Mouse (Mus musculus): ENCODE results near the gene Mapk9. TPM values are rescaled to one million over a fixed set of nuclear protein-coding genes. Genes with fewer than 3 reads are reported as not detected.

Mapk9 gene
- polyA plus RNA-seq, 1 experiment from 2014 or later = 32.1 TPM

DNA sequence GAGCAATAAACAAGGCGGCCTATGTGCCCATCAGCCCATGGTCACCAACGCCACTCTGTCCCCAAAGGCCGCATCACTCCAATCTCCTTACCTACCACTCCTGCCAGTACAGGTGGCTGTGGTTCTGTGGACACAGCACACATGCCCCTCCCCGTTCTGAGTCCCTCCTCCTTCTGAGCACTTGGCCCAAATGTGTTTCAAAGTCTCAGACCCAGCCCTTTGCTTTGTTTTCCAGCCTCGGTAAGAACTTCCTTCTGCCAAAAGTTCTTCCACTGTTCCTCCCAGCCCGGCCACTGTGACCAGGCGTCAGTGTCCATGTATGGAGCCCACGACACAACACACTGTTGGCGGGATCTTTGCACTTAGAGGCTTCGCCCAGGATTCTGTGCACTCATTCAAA is 2.2 kb upstream of the Mapk9 start:
- H3K27ac ChIP-seq = no peak overlapping the region
- no peaks in the 10 kb centered on the region for H3K27me3 ChIP-seq (replicated peaks)
- H3K4me3 ChIP-seq (replicated peaks) = no peak overlapping the region
- H3K9ac ChIP-seq = no peak overlapping the region
- peaks cover 13% of the 10 kb centered on the region for H3K4me1 ChIP-seq (replicated peaks)
- 88% methylated on average over 10 of the region's 10 CpGs for WGBS
- H3K9me3 ChIP-seq = no peaks in the 10 kb centered on the region
- H3K4me2 ChIP-seq (replicated peaks) = no peak overlapping the region
- no peaks in the 10 kb centered on the region for H3K36me3 ChIP-seq
- ATAC-seq = no peak

GRCm38 (mm10) chr11:49844969-49845368 is 1.6 kb upstream of the Mapk9 start:
- WGBS = 42% methylated on average over 3 of the region's 3 CpGs

DNA sequence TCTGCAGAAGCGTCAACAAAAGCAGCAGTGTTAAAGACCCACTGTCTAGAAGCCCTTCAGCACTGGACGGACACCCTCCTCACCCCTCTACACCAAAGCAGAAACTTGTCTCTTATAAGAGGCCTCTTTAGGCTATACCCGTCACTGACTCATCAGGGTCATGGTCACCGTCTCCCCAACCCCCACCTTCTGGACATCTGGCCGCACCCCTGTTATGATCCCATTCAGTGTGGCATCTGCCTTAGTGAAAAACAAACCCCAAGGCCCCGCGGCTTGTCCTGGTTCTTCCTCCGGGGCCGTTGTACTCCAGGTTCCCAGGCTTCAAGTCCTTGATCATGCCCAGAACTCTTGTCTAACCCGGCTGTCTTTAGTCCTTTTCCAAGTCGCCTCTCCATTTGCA is 593 bp upstream of the Mapk9 start:
- peaks cover 13% of the 10 kb centered on the region for H3K4me1 ChIP-seq (replicated peaks)
- peak overlapping the region; percentile 83 for H3K4me2 ChIP-seq (replicated peaks)
- no peaks in the 10 kb centered on the region for H3K9me3 ChIP-seq
- H3K4me3 ChIP-seq (replicated peaks) = peak overlapping the region; percentile 86
- peak; percentile 1; the same call in 1 of the 2 replicates for ATAC-seq
- no peaks in the 10 kb centered on the region for H3K27me3 ChIP-seq (replicated peaks)
- H3K27ac ChIP-seq = peak overlapping the region; percentile 66; the same call in 1 of the 2 replicates
- no peaks in the 10 kb centered on the region for H3K36me3 ChIP-seq
- peak overlapping the region; percentile 71 for H3K9ac ChIP-seq
- 32% methylated on average over 11 of the region's 11 CpGs for WGBS

More at GRCm38 (mm10) chr11:49844969-49845368, 1.6 kb upstream of the Mapk9 start:
- no peak overlapping the region for H3K4me2 ChIP-seq (replicated peaks)
- no peak overlapping the region for H3K4me3 ChIP-seq (replicated peaks)
- no peaks in the 10 kb centered on the region for H3K27me3 ChIP-seq (replicated peaks)
- ATAC-seq = no peak
- H3K4me1 ChIP-seq (replicated peaks) = peaks cover 13% of the 10 kb centered on the region
- no peak overlapping the region for H3K9ac ChIP-seq
- H3K36me3 ChIP-seq = no peaks in the 10 kb centered on the region
- no peak overlapping the region for H3K27ac ChIP-seq
- no peaks in the 10 kb centered on the region for H3K9me3 ChIP-seq

DNA sequence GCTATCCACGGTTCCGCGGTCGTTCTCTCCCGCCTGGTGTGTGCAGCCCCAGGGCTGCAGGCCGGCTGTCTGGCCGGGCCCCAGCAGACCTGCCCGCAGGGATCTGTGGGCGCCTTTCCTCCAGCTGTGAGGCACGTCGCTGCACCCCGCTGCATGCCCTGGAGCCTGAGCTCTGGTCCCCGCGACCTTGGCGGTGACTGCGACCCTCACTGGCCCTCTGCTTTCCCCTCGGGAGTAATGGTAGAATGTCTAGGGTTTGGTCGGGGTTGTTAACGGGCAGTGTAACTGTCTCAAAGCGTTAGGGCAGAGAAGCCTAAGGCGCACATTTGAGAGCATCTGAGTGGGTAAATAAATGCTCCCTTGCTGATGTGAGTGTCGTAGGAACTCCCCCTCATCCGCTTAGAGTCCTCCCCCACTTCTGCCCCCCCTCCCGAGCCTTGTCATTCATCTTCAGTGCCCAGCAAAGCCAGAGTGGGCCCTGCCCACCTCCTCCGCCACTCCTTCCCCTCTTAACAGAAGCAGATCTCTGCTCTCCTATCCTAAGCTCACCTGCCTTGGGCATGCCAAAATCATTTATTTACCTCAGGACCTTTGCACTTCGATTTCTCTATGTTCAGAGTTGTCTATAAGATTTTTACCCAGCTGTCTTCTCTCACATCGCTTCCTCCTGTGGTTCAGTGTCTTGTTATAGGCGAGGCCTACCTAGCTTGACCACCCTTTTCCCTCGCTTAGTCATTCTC is 690 bp downstream of the Mapk9 start:
- 7% methylated on average over 29 of the region's 29 CpGs for WGBS
- H3K9me3 ChIP-seq = no peaks in the 10 kb centered on the region
- peak overlapping the region; percentile 81 for H3K27ac ChIP-seq
- H3K4me1 ChIP-seq (replicated peaks) = peaks cover 13% of the 10 kb centered on the region
- peak overlapping the region; percentile 86 for H3K4me3 ChIP-seq (replicated peaks)
- H3K36me3 ChIP-seq = no peaks in the 10 kb centered on the region
- no peaks in the 10 kb centered on the region for H3K27me3 ChIP-seq (replicated peaks)
- peak overlapping the region; percentile 96 for H3K9ac ChIP-seq
- H3K4me2 ChIP-seq (replicated peaks) = peak overlapping the region; percentile 83
- no peak; the same call in 1 of the 2 replicates for ATAC-seq

GRCm38 (mm10) chr11:49847811-49848078 is 1.2 kb downstream of the Mapk9 start:
- peak overlapping the region; percentile 96; the same call in 1 of the 2 replicates for H3K9ac ChIP-seq
- 66% methylated on average over 2 of the region's 2 CpGs for WGBS
- ATAC-seq = no peak

GRCm38 (mm10) chr11:49848080-49848815 is 1.7 kb downstream of the Mapk9 start:
- peaks cover 13% of the 10 kb centered on the region for H3K4me1 ChIP-seq (replicated peaks)
- WGBS = 69% methylated on average over 4 of the region's 4 CpGs
- H3K27me3 ChIP-seq (replicated peaks) = no peaks in the 10 kb centered on the region
- no peak for ATAC-seq
- no peaks in the 10 kb centered on the region for H3K9me3 ChIP-seq
- H3K4me3 ChIP-seq (replicated peaks) = no peak overlapping the region
- H3K9ac ChIP-seq = no peak overlapping the region
- H3K36me3 ChIP-seq = no peaks in the 10 kb centered on the region
- no peak overlapping the region for H3K27ac ChIP-seq
- H3K4me2 ChIP-seq (replicated peaks) = peak overlapping the region; percentile 83

More at GRCm38 (mm10) chr11:49847811-49848078, 1.2 kb downstream of the Mapk9 start:
- Histone ChIP-seq H3K27ac (no peak overlapping the region), H3K27me3 (replicated peaks) (no peaks in the 10 kb centered on the region), H3K4me1 (replicated peaks) (peaks cover 13% of the 10 kb centered on the region), H3K4me2 (replicated peaks) (peak overlapping the region; percentile 83), H3K36me3 (no peaks in the 10 kb centered on the region), H3K9me3 (no peaks in the 10 kb centered on the region), H3K4me3 (replicated peaks) (peak overlapping the region; percentile 86; the same call in 1 of the 2 replicates)

- WGBS = 88% methylated on average over 7 of the region's 7 CpGs
- Histone ChIP-seq H3K4me2 (replicated peaks) (no peak overlapping the region), H3K4me1 (replicated peaks) (peaks cover 13% of the 10 kb centered on the region), H3K27me3 (replicated peaks) (no peaks in the 10 kb centered on the region), H3K9me3 (no peaks in the 10 kb centered on the region), H3K36me3 (no peaks in the 10 kb centered on the region), H3K27ac (no peak overlapping the region), H3K9ac (no peak overlapping the region), H3K4me3 (replicated peaks) (no peak overlapping the region)
- no peak for ATAC-seq
These were observed 3.8 kb downstream of the Mapk9 start for GRCm38 (mm10) chr11:49850331-49850730.

DNA sequence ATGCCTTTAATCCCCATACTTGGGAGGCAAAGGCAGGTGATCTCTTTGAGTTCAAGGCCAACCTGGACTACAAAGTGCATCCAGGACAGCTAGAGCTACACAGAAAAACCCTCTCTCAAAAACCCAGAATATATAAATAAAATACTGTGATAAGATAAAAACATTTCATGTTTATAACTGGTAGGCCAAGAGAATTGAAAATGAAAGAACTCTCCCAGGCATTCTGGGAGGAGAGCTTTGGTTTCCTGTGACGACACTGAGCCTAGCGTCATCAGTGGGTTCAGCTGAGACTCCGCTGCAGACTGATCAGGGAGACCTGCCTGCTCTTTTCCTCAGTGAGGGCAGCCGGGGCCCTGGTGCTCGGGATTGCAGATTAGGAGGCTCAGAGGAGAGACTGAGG is 8.6 kb downstream of the Mapk9 start:
- H3K27ac ChIP-seq = no peak overlapping the region
- no peaks in the 10 kb centered on the region for H3K4me1 ChIP-seq (replicated peaks)
- no peaks in the 10 kb centered on the region for H3K9me3 ChIP-seq
- H3K36me3 ChIP-seq = no peaks in the 10 kb centered on the region
- no peak for ATAC-seq
- WGBS = 81% methylated on average over 5 of the region's 5 CpGs
- no peak overlapping the region for H3K9ac ChIP-seq
- H3K4me2 ChIP-seq (replicated peaks) = no peak overlapping the region
- no peaks in the 10 kb centered on the region for H3K27me3 ChIP-seq (replicated peaks)
- no peak overlapping the region for H3K4me3 ChIP-seq (replicated peaks)

DNA sequence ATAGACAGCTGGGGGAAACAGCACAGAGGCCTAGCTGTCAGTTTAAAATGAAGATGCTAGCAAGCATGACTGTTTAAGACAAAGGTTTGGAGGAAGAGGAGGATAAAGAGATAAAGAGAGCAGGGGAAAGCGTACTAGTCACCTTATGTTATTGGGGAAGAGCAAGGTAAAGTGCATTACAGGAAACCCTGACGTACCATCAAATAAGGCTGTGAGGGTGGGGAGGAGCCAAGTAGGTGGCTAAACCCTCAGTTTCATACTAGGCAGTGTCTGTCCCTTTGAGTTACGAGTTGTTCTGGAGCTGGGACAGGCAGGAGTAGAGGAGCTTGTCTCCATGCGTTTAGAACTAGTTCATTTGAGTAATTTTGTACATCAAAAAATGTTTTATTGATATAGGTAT is 14.6 kb downstream of the Mapk9 start:
- 84% methylated on average over 4 of the region's 4 CpGs for WGBS
- Histone ChIP-seq H3K9ac (no peak overlapping the region), H3K4me3 (replicated peaks) (no peak overlapping the region), H3K27ac (no peak overlapping the region), H3K9me3 (no peaks in the 10 kb centered on the region), H3K27me3 (replicated peaks) (no peaks in the 10 kb centered on the region), H3K4me1 (replicated peaks) (no peaks in the 10 kb centered on the region), H3K36me3 (no peaks in the 10 kb centered on the region; the same call in 1 of the 2 replicates), H3K4me2 (replicated peaks) (no peak overlapping the region)
- ATAC-seq = no peak

- Histone ChIP-seq H3K4me3 (replicated peaks) (no peak overlapping the region), H3K4me2 (replicated peaks) (no peak overlapping the region), H3K4me1 (replicated peaks) (no peaks in the 10 kb centered on the region), H3K27ac (no peak overlapping the region), H3K27me3 (replicated peaks) (no peaks in the 10 kb centered on the region), H3K9me3 (no peaks in the 10 kb centered on the region), H3K9ac (no peak overlapping the region), H3K36me3 (no peaks in the 10 kb centered on the region; the same call in 1 of the 2 replicates)
- ATAC-seq = no peak
These were observed 17.4 kb downstream of the Mapk9 start for GRCm38 (mm10) chr11:49863926-49864325.

GRCm38 (mm10) chr11:49867320-49867719 is 20.8 kb downstream of the Mapk9 start:
- no peak overlapping the region for H3K27ac ChIP-seq
- no peaks in the 10 kb centered on the region for H3K9me3 ChIP-seq
- H3K4me3 ChIP-seq (replicated peaks) = no peak overlapping the region
- peaks cover 2% of the 10 kb centered on the region; the same call in 1 of the 2 replicates for H3K36me3 ChIP-seq
- H3K27me3 ChIP-seq (replicated peaks) = no peaks in the 10 kb centered on the region
- no peaks in the 10 kb centered on the region for H3K4me1 ChIP-seq (replicated peaks)
- ATAC-seq = no peak
- H3K9ac ChIP-seq = no peak overlapping the region
- no peak overlapping the region for H3K4me2 ChIP-seq (replicated peaks)
- WGBS = 87% methylated on average over 5 of the region's 5 CpGs

DNA sequence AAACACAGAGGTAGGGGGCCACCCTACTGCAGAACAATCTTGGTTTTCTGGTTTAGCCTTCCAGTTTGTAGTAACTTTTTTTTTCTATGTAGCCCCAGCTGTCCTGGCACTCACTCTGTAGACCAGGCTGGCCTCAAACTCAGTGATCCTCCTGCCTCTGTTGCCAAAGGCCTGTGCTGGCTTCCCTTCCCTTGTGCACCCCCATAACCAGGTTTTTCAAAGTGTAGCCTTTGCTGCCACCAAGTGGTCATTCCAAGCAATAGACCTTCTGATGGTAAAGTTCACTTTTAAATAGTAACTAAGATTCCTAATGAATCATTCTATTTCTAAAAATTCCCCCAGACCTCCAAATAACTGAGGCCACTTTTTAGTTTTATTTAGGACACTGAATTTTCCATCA is 23.2 kb downstream of the Mapk9 start:
- ATAC-seq = 0 out of 2 replicates have a peak, but pooled peaks have one; percentile 53
- peaks cover 13% of the 10 kb centered on the region; the same call in 1 of the 2 replicates for H3K36me3 ChIP-seq
- H3K27ac ChIP-seq = no peak overlapping the region
- H3K9ac ChIP-seq = no peak overlapping the region
- no peaks in the 10 kb centered on the region for H3K9me3 ChIP-seq
- no peaks in the 10 kb centered on the region for H3K4me1 ChIP-seq (replicated peaks)
- H3K27me3 ChIP-seq (replicated peaks) = no peaks in the 10 kb centered on the region
- H3K4me2 ChIP-seq (replicated peaks) = no peak overlapping the region
- no peak overlapping the region for H3K4me3 ChIP-seq (replicated peaks)

Measured in intestine, embryonic 15.5 days (tissue).